Mouse (Mus musculus): ENCODE data around the gene St6gal1.

Gene St6gal1

GRCm38 (mm10) chr16:23305830-23306623 lies 81.5 kb downstream of the St6gal1 start:
- DNase-seq, result no peak

- DNase-seq, result no peak
Observed at GRCm38 (mm10) chr16:23307142-23307968, 82.8 kb downstream of the St6gal1 start.

- no peak for DNase-seq
Observed at GRCm38 (mm10) chr16:23308012-23308554, 83.5 kb downstream of the St6gal1 start.

GRCm38 (mm10) chr16:23309080-23309479 lies 84.5 kb downstream of the St6gal1 start:
- no peak for DNase-seq

- DNase-seq, result no peak
Observed at GRCm38 (mm10) chr16:23312604-23313003, 88.1 kb downstream of the St6gal1 start.

GRCm38 (mm10) chr16:23314790-23315189 lies 90.2 kb downstream of the St6gal1 start:
- DNase-seq, result peak; percentile 11

GRCm38 (mm10) chr16:23317411-23318047 lies 93.0 kb downstream of the St6gal1 start:
- DNase-seq, result no peak

- no peak for DNase-seq
Observed at GRCm38 (mm10) chr16:23320025-23320424, 95.5 kb downstream of the St6gal1 start.

- no peak for DNase-seq
Observed at GRCm38 (mm10) chr16:23320579-23320978, 96.0 kb downstream of the St6gal1 start.

- no peak for DNase-seq
Observed at GRCm38 (mm10) chr16:23322453-23322852, 97.9 kb downstream of the St6gal1 start.

- peak; percentile 24 for DNase-seq
Observed at GRCm38 (mm10) chr16:23323915-23324314, 99.4 kb downstream of the St6gal1 start.

GRCm38 (mm10) chr16:23324867-23325650 lies 100.5 kb downstream of the St6gal1 start:
- DNase-seq, result peak; percentile 66

- DNase-seq, result no peak
Observed at GRCm38 (mm10) chr16:23326664-23327063, 102.1 kb downstream of the St6gal1 start.

GRCm38 (mm10) chr16:23327266-23327665 lies 102.7 kb downstream of the St6gal1 start:
- DNase-seq, result no peak

- no peak for DNase-seq
Observed at GRCm38 (mm10) chr16:23328201-23328600, 103.7 kb downstream of the St6gal1 start.

GRCm38 (mm10) chr16:23332136-23332535 lies 107.6 kb downstream of the St6gal1 start:
- no peak for DNase-seq

- DNase-seq, result no peak
Observed at GRCm38 (mm10) chr16:23332686-23333085, 108.1 kb downstream of the St6gal1 start.

- no peak for DNase-seq
Observed at GRCm38 (mm10) chr16:23333875-23334551, 109.5 kb downstream of the St6gal1 start.

GRCm38 (mm10) chr16:23337317-23337716 lies 112.8 kb downstream of the St6gal1 start:
- no peak for DNase-seq

GRCm38 (mm10) chr16:23341254-23341653 lies 116.7 kb downstream of the St6gal1 start:
- DNase-seq, result no peak

GRCm38 (mm10) chr16:23350802-23351201 lies 126.3 kb downstream of the St6gal1 start:
- DNase-seq, result peak; percentile 86

- DNase-seq, result no peak
Observed at GRCm38 (mm10) chr16:23361031-23361430, 136.5 kb downstream of the St6gal1 start.
